Mouse (Mus musculus) heart, postnatal 10 days (tissue): ENCODE measurements around the gene Alpi. TPM values are rescaled to one million over a fixed set of nuclear protein-coding genes. Genes with fewer than 3 reads are reported as not detected.

Experiments used
- DNase-seq, 2 experiments: peaks; one replicate each; pipeline ENCODE4 v3.0.0; 2021
- intact Hi-C: fragments of 180-260 bp; cut with DNase I; formaldehyde crosslinking; loops from one replicate; pipeline ENCODE4 v1.15.1; 2025
- total RNA-seq, 2 experiments: library from RNA; stranded (reverse); gene quantifications; 2 replicates each; pipeline ENCODE4 v1.2.3; 2021

Alpi gene
- not detected for total RNA-seq

GRCm38 (mm10) chr1:87101411-87101810, at the start of gene Alpi:
Gene Alpi (minus strand): TSS chr1:87101606.
- DNase-seq = no peak
- intact Hi-C loops = no loop called here

GRCm38 (mm10) chr1:87149422-87149821, 48.0 kb upstream of the Alpi start:
- no peak for DNase-seq
- intact Hi-C loops = no loop called here

GRCm38 (mm10) chr1:87143141-87143540, 41.7 kb upstream of the Alpi start:
- intact Hi-C loops = no loop called here
- DNase-seq = no peak

- peak; percentile 24 to 51 for DNase-seq
- intact Hi-C loops = no loop called here
Measured at GRCm38 (mm10) chr1:87142456-87142855, 41.0 kb upstream of the Alpi start.

- DNase-seq = no peak
- intact Hi-C loops = no loop called here
Measured at GRCm38 (mm10) chr1:87141550-87141949, 40.1 kb upstream of the Alpi start.

- intact Hi-C loops = no loop called here
- no peak for DNase-seq
Measured at GRCm38 (mm10) chr1:87131803-87132202, 30.4 kb upstream of the Alpi start.

GRCm38 (mm10) chr1:87127206-87128030, 26.0 kb upstream of the Alpi start:
- peak in 1 of 2 experiments; percentile 13 for DNase-seq

GRCm38 (mm10) chr1:87124673-87125072, 23.3 kb upstream of the Alpi start, which contains the start of gene Akp3:
Gene Akp3 (plus strand): TSS chr1:87124973.
- no peak for DNase-seq
- intact Hi-C loops = no loop called here

More at GRCm38 (mm10) chr1:87127206-87128030, 26.0 kb upstream of the Alpi start:
- intact Hi-C loops = loop anchor here (1.0 kb wide), 1 partner anchor 20 kb away; no protein-coding TSS in a partner anchor

GRCm38 (mm10) chr1:87114784-87115183, 13.4 kb upstream of the Alpi start:
- DNase-seq = no peak
- intact Hi-C loops = no loop called here

GRCm38 (mm10) chr1:87111719-87112354, 10.4 kb upstream of the Alpi start:
- intact Hi-C loops = no loop called here
- DNase-seq = peak; percentile 11 to 43

GRCm38 (mm10) chr1:87108564-87108963, 7.2 kb upstream of the Alpi start:
- intact Hi-C loops = no loop called here
- no peak for DNase-seq

- DNase-seq = no peak
- intact Hi-C loops = no loop called here
Measured at GRCm38 (mm10) chr1:87106536-87106935, 5.1 kb upstream of the Alpi start.

- intact Hi-C loops = no loop called here
- no peak for DNase-seq
Measured at GRCm38 (mm10) chr1:87103936-87104335, 2.5 kb upstream of the Alpi start.

- no peak for DNase-seq
- intact Hi-C loops = no loop called here
Measured at GRCm38 (mm10) chr1:87102114-87102513, 708 bp upstream of the Alpi start.

GRCm38 (mm10) chr1:87098358-87098975, 2.9 kb downstream of the Alpi start:
- intact Hi-C loops = loop anchor here (1.0 kb wide), 1 partner anchor 89 kb away; no protein-coding TSS in a partner anchor
- DNase-seq = peak; percentile 60 to 75

- intact Hi-C loops = no loop called here
- DNase-seq = no peak
Measured at GRCm38 (mm10) chr1:87095642-87096041, 5.8 kb downstream of the Alpi start.

GRCm38 (mm10) chr1:87089828-87090227, 11.6 kb downstream of the Alpi start, which contains the start of gene Alppl2:
Gene Alppl2 (minus strand): TSS chr1:87089928.
- DNase-seq = no peak

GRCm38 (mm10) chr1:87089251-87089650, 12.2 kb downstream of the Alpi start:
- intact Hi-C loops = no loop called here
- no peak for DNase-seq

More at GRCm38 (mm10) chr1:87089828-87090227, 11.6 kb downstream of the Alpi start, which contains the start of gene Alppl2:
- intact Hi-C loops = no loop called here

GRCm38 (mm10) chr1:87086964-87087363, 14.4 kb downstream of the Alpi start:
- DNase-seq = no peak
- intact Hi-C loops = no loop called here

GRCm38 (mm10) chr1:87086196-87086595, 15.2 kb downstream of the Alpi start:
- intact Hi-C loops = no loop called here
- DNase-seq = no peak

GRCm38 (mm10) chr1:87073776-87074175, 27.6 kb downstream of the Alpi start:
- intact Hi-C loops = no loop called here
- DNase-seq = no peak
